Mouse (Mus musculus) left cerebral cortex, adult 11 months (tissue): ENCODE measurements around the gene Odf3.
A peak's percentile ranks its signal among the peaks of the same experiment; 100 is the strongest.
"Not testable (repeated sequence)": the region's sequence is repeated elsewhere in the genome, so short reads cannot be mapped to it uniquely, and the experiment has no call there.

Experiments
- DNase-seq: peaks from one replicate; pipeline ENCODE4 v3.0.0; 2022; ENCODE audit warnings: low spot score

The Odf3 gene

DNA sequence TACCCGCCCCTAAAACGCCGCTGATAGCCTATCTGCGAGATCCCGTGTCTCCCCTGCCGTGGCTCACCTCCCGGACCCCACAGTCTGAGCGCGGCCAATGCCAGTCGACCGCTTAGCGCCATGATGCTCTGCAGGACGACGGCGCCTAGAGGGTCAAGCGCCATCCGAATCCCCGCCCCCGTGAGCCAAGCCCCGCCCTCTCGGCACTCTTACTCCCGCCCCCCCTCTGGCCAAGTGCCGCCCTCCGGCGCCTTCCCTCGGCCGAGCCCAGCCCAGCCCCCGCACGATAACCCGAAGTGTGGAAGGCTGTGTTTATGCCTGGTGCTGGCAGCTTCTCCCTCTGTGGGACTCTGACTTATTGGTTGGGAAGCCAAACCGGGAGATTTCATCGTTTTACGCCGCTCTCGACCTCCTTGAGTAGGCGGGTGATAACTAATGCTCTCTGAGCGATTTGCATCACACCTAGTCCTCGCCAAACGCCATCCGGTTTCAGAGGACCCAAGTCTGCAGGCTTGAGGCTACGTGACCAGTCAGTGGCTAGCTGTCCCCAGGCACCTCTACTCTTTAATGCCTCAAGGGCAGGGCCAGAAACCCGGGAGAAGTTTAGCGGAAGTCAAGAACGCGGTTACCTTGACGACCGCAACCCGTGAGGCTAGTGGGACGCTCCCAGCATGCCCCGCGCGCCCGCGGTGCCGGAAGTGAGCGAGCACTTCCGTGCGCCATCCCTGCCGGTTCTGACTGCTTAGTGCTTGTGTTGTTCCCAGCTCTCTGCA is 34.3 kb downstream of the Odf3 start, which contains the start of the genes Psmd13 and Sirt3:
Gene Psmd13 (plus strand): TSS at position 273 of the 773 bp plus-strand sequence.
Gene Sirt3 (minus strand): TSS at position 614 of the 773 bp plus-strand sequence.
- peak; percentile 89 for DNase-seq

DNA sequence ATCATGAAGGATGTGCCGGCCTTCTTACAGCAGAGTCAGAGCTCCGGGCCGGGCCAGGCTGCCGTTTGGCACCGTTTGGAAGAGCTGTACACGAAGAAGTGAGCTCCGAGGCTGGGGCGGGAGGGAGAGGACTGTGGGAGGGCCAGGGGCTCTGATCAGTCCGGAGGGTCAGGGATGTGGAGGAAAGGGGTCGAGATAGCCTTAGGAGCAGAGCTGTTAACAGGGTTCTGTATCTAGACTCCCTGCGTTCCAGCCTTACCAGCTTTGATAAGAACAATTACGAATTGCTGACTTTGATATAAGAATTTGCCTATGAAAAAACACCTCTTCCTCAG is 34.8 kb downstream of the Odf3 start:
- no peak for DNase-seq

DNA sequence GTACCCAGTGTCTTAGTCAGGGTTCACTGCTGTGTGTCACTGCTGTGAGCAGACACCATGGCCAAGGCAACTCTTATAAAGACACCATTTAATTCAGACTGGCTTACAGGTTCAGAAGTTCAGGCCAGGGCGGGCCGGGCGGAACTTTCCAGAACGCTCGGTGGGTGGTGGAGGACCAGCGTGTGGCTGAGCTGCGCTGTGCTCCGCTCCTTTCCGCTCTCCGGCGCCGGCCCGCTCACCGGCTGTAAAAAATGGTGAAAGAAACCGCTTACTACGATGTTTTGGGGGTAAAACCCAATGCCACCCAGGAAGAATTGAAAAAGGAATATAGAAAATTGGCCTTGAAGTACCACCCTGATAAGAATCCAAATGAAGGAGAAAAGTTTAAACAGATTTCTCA is 43.0 kb downstream of the Odf3 start:
- not testable (repeated sequence) for DNase-seq

DNA sequence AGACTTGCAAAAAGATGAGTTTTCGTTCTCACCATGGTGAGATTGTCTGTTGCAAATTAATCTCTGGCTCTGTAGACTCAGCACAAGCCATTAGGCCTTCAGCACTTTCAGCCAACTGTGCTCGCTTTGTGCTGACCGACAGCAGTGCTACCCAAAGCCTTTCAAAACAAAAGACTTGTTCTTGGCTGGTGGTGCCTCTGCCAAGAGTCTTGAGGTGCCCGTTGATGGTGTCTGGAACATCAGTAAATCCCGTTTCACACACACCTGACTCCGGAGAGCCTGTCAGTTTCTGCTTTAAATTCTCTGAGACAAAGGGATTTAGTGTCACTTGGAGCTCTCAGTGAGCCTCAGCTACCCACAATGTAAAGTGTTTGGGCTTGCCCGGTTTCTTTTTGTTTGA is 46.4 kb downstream of the Odf3 start:
- no peak for DNase-seq

DNA sequence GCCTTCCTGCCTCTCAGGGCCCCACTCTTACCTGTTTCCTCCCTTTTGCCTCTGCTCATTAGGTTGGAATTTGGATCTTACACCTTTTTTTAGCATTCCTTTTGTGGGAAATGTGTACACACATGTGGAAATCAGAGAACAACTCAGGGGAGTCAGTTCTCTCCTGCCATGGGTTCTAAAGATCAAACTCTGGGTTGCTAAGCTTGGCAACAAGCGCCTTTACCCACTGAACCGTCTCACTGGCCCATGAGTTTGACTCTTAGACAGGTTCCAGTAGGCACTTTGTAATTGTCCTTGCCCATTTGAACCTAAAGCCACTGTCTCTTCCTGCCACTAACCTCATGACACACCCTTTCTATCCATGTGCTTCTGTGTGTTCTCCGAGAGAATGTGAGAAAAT is 47.0 kb downstream of the Odf3 start:
- DNase-seq, result no peak

DNA sequence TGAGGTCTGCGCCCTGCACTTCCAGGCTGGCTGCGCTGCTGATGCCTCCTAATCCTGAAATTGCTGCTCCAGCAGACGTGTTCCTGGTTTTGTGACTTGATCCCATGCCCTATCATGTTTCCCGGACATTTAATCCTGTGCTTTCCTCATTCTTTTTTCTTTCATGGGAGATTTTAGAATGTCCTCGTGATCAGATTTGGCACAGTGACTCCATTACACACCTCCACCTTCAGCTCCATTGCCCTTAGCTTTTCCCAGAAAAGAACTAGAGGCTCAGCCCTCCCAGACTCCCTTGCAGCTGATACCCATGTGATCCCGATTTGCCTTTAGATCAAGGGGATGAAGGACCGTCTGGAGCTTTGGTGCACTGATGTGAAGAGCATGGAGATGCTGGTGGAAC is 50.3 kb downstream of the Odf3 start:
- DNase-seq, result no peak

DNA sequence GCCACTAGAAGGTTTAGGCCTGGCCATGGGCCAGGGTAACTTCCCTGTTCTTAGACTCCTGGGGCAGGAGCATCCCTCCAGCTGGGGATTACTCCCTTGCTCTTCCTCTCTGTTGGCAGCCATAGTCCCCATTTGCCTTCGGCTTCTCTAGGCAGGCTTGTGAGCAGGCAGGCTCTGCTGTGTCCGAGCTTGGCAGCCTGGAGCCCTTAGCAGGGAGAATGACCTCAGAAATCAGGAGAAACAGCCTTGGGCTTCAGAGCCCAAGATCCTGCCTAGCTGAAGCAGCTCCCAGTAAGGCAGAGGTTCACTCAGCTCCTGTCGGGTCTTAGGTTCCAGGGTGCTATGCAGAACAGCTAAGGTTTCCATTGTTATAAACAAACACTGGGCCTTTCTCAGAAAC is 51.5 kb downstream of the Odf3 start:
- DNase-seq, result no peak

DNA sequence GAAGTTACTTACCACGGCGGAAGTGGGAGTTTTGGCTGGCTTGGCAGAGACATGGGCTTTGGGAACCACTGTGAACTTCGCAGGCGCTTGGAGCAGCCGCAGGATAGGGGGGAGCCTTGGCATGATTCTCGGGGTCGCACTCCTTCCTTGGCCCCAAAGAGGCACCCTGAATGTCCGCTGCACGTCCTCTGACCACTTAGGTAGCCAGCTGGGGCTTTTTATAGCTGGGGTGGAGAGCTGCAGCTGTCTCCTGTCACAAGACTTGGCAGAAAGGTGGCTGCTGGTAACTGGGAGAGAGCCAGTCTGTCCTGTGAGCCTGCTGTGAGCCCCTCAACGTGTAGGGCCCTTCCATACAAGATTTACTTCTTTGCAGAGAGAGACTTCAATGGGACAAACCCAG is 52.6 kb downstream of the Odf3 start, which contains the start of gene Cox8b:
Gene Cox8b (minus strand): TSS at position 227 of the 400 bp plus-strand sequence.
- no peak for DNase-seq
